Mouse (Mus musculus) hindbrain, embryonic 11.5 days (tissue): ENCODE measurements at regions not wholly inside any gene's neighbourhood (a gene's known extent, or its start where the extent isn't known, plus 50 kb on each side); places are given as distances from the start of the nearest gene placed in this dataset.
A peak's percentile ranks its signal among the peaks of the same experiment; 100 is the strongest.

ENCODE experiments used
- ATAC-seq: fragments of 200-750 bp; cut with Nextera tagmentation; 2 replicates; pipeline ENCODE4 v1.8.0; 2017; ENCODE audit warnings: mild to moderate bottlenecking, moderate TSS enrichment, moderate library complexity; ENCODE audit not compliant: low FRiP score
- DNase-seq: peaks from one replicate; pipeline ENCODE4 v3.0.0-alpha.2; 2015; ENCODE audit warnings: low spot score
- H3K27ac ChIP-seq: fragments of 300-500 bp; sonication (generic); 2 replicates; pipeline ENCODE4 v1.5.1; 2014; ENCODE audit warnings: mild to moderate bottlenecking, low read depth, low read length
- H3K27me3 ChIP-seq: fragments of 300-500 bp; sonication (generic); 2 replicates; pipeline ENCODE4 v1.6.1; 2014; ENCODE audit warnings: mild to moderate bottlenecking, low read length, moderate library complexity, mixed read lengths; ENCODE audit not compliant: control insufficient read depth, insufficient read depth
- H3K36me3 ChIP-seq: fragments of 300-500 bp; sonication (generic); 2 replicates; pipeline ENCODE4 v1.6.1; 2014; ENCODE audit warnings: mild to moderate bottlenecking, low read length, moderate library complexity, mixed read lengths; ENCODE audit not compliant: control insufficient read depth, insufficient read depth
- H3K4me1 ChIP-seq: fragments of 300-500 bp; sonication (generic); replicated peaks from 2 replicates; pipeline ENCODE4 v1.6.1; 2014; ENCODE audit warnings: low read length, mixed read lengths; ENCODE audit not compliant: control insufficient read depth, insufficient read depth
- H3K4me2 ChIP-seq: fragments of 300-500 bp; sonication (generic); replicated peaks from 2 replicates; pipeline ENCODE4 v1.6.1; 2014; ENCODE audit warnings: mild to moderate bottlenecking, low read depth, low read length
- H3K4me3 ChIP-seq: fragments of 300-500 bp; sonication (generic); 2 replicates; pipeline ENCODE4 v1.5.1; 2014; ENCODE audit warnings: low read depth, low read length
- H3K9ac ChIP-seq: fragments of 300-500 bp; sonication (generic); 2 replicates; pipeline ENCODE4 v1.6.1; 2014; ENCODE audit warnings: low read depth, low read length
- H3K9me3 ChIP-seq: fragments of 300-500 bp; sonication (generic); 2 replicates; pipeline ENCODE4 v1.6.1; 2016; ENCODE audit warnings: low read length; ENCODE audit not compliant: control insufficient read depth
- WGBS: fragments of 180-500 bp; shearing (Covaris S2); extraction: QIAGEN DNeasy Blood & Tissue Kit; methylation state at CpG from one replicate; pipeline ENCODE4 v1.1.7; 2014; 5-methylcytosine and 5-hydroxymethylcytosine counted together

- no peak overlapping the region for H3K27ac ChIP-seq
- no peaks in the 10 kb centered on the region for H3K27me3 ChIP-seq
- H3K4me1 ChIP-seq, result peaks cover 4% of the 10 kb centered on the region
- ATAC-seq, result no peak
- H3K4me2 ChIP-seq, result no peak overlapping the region
- H3K4me3 ChIP-seq, result no peak overlapping the region
- no peaks in the 10 kb centered on the region for H3K9me3 ChIP-seq
- no peak overlapping the region for H3K9ac ChIP-seq
- WGBS, result 82% methylated on average over 2 of the region's 2 CpGs
- no peak for DNase-seq
- H3K36me3 ChIP-seq, result no peaks in the 10 kb centered on the region
These were observed 61.9 kb upstream of the Znrf2 start for GRCm38 (mm10) chr6:54754810-54755209.

- no peaks in the 10 kb centered on the region for H3K27me3 ChIP-seq
- H3K4me1 ChIP-seq, result peaks cover 8% of the 10 kb centered on the region
- no peak overlapping the region for H3K9ac ChIP-seq
- DNase-seq (no peak), ATAC-seq (no peak)
- H3K4me2 ChIP-seq, result no peak overlapping the region
- WGBS, result 67% methylated on average over 5 of the region's 5 CpGs
- no peaks in the 10 kb centered on the region for H3K9me3 ChIP-seq
- no peaks in the 10 kb centered on the region for H3K36me3 ChIP-seq
- H3K27ac ChIP-seq, result no peak overlapping the region
- H3K4me3 ChIP-seq, result no peak overlapping the region
These were observed 59.2 kb upstream of the Znrf2 start for GRCm38 (mm10) chr6:54757511-54757911.

- peak; percentile 42 for DNase-seq
- WGBS, result 12% methylated on average over 2 of the region's 2 CpGs
- Histone ChIP-seq H3K9me3 (no peaks in the 10 kb centered on the region), H3K4me1 (peaks cover 8% of the 10 kb centered on the region), H3K4me2 (no peak overlapping the region), H3K27me3 (no peaks in the 10 kb centered on the region), H3K36me3 (no peaks in the 10 kb centered on the region), H3K4me3 (no peak overlapping the region), H3K9ac (no peak overlapping the region), H3K27ac (no peak overlapping the region)
- no peak for ATAC-seq
These were observed 58.6 kb upstream of the Znrf2 start for GRCm38 (mm10) chr6:54758112-54758511.

GRCm38 (mm10) chr6:54759263-54759662, 57.5 kb upstream of the Znrf2 start:
- H3K4me3 ChIP-seq, result no peak overlapping the region
- no peak for ATAC-seq
- H3K4me2 ChIP-seq, result no peak overlapping the region
- WGBS, result 61% methylated on average over 8 of the region's 8 CpGs
- no peaks in the 10 kb centered on the region for H3K9me3 ChIP-seq
- H3K27me3 ChIP-seq, result no peaks in the 10 kb centered on the region
- no peaks in the 10 kb centered on the region for H3K36me3 ChIP-seq
- no peak overlapping the region for H3K27ac ChIP-seq
- DNase-seq, result no peak
- no peak overlapping the region for H3K9ac ChIP-seq
- H3K4me1 ChIP-seq, result peaks cover 8% of the 10 kb centered on the region

- H3K4me3 ChIP-seq, result no peak overlapping the region
- no peaks in the 10 kb centered on the region for H3K36me3 ChIP-seq
- WGBS, result 3% methylated on average over 11 of the region's 11 CpGs
- H3K27me3 ChIP-seq, result no peaks in the 10 kb centered on the region
- ATAC-seq, result peak; percentile 84
- 0 out of 2 replicates have a peak overlapping the region, but pooled peaks have one; percentile 11 for H3K9ac ChIP-seq
- no peaks in the 10 kb centered on the region for H3K9me3 ChIP-seq
- H3K4me1 ChIP-seq, result peaks cover 8% of the 10 kb centered on the region
- peak; percentile 53 for DNase-seq
- H3K27ac ChIP-seq, result no peak overlapping the region
- peak overlapping the region; percentile 21; the same call in 1 of the 2 replicates for H3K4me2 ChIP-seq
These were observed 56.7 kb upstream of the Znrf2 start for GRCm38 (mm10) chr6:54759942-54760498.

- Histone ChIP-seq H3K36me3 (no peaks in the 10 kb centered on the region), H3K27ac (no peak overlapping the region), H3K4me2 (no peak overlapping the region), H3K9ac (no peak overlapping the region), H3K27me3 (no peaks in the 10 kb centered on the region), H3K4me1 (peaks cover 8% of the 10 kb centered on the region), H3K9me3 (no peaks in the 10 kb centered on the region), H3K4me3 (no peak overlapping the region)
- no peak for ATAC-seq
- whole genome bisulfite sequencing, result 52% methylated on average over 2 of the region's 2 CpGs
- DNase-seq, result no peak
These were observed 56.2 kb upstream of the Znrf2 start for GRCm38 (mm10) chr6:54760541-54760940.

GRCm38 (mm10) chr6:54762021-54762420, 54.7 kb upstream of the Znrf2 start:
- Histone ChIP-seq H3K4me3 (no peak overlapping the region), H3K9me3 (no peaks in the 10 kb centered on the region), H3K4me1 (peaks cover 8% of the 10 kb centered on the region), H3K9ac (no peak overlapping the region), H3K27ac (no peak overlapping the region), H3K27me3 (no peaks in the 10 kb centered on the region), H3K4me2 (no peak overlapping the region), H3K36me3 (no peaks in the 10 kb centered on the region)
- no peak for DNase-seq
- ATAC-seq, result no peak
- 81% methylated on average over 5 of the region's 5 CpGs for WGBS

- Histone ChIP-seq H3K9ac (no peak overlapping the region), H3K36me3 (no peaks in the 10 kb centered on the region), H3K9me3 (no peaks in the 10 kb centered on the region), H3K4me2 (no peak overlapping the region), H3K27ac (no peak overlapping the region), H3K27me3 (no peaks in the 10 kb centered on the region), H3K4me1 (peaks cover 8% of the 10 kb centered on the region), H3K4me3 (no peak overlapping the region)
- ATAC-seq (no peak), DNase-seq (no peak)
- WGBS, result 40% methylated on average over 5 of the region's 5 CpGs
These were observed 54.2 kb upstream of the Znrf2 start for GRCm38 (mm10) chr6:54762499-54762898.

- ATAC-seq (no peak), DNase-seq (no peak)
- Histone ChIP-seq H3K4me3 (no peak overlapping the region), H3K9me3 (no peaks in the 10 kb centered on the region), H3K27ac (no peak overlapping the region), H3K27me3 (no peaks in the 10 kb centered on the region), H3K4me1 (peaks cover 6% of the 10 kb centered on the region), H3K36me3 (no peaks in the 10 kb centered on the region), H3K9ac (no peak overlapping the region), H3K4me2 (no peak overlapping the region)
- WGBS, result 93% methylated on average over 4 of the region's 4 CpGs
These were observed 53.0 kb upstream of the Znrf2 start for GRCm38 (mm10) chr6:54763669-54764068.
